Mouse (Mus musculus): ENCODE results near the gene Nkx1-2.

Gene Nkx1-2

DNA sequence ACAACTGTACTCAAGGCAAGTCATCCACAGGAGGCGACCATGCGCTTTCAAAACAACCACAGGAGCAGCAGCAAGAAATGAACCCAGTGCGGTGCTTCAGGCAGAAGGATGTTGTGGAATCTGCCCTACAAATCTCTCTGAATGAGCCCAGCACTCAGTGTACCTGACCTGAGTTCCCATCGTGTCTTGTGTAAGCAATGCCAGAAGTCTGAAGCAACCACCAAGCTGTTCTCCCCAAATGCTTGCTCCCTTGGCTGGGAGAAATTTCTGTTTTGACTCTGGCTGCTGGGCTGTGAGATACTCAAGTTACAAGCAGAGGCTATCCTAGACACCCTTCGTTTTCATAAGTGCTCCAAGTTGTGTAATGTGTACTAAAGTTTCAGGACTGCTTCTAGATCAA, 6.3 kb upstream of the Nkx1-2 start:
- no peak for DNase-seq (ENCODE audit: low spot score in 2 of 2)

DNA sequence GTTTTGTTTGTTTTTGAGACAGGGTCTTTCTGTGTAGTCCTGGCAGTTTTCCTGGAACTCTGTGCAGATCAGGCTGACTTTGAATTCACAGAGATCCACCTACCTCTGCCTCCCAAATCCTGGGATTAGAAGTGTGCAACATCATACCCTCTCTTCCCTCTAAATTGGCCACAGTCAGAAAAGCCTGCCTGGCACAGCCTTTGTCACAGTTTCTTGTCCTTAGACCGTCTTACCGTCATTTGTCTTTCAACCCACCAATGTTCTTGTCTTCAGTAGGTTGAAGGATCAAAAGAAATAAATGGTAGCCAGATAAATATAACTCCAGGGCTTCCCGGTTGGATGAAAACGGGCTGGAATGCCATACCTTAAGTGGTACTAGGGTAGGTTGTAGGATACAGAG, 5.3 kb upstream of the Nkx1-2 start:
- DNase-seq (ENCODE audit: low spot score in 2 of 2): no peak

- DNase-seq (ENCODE audit: low spot score in 2 of 2): no peak
Observed at GRCm38 (mm10) chr7:132600926-132601325, 1.5 kb upstream of the Nkx1-2 start.

DNA sequence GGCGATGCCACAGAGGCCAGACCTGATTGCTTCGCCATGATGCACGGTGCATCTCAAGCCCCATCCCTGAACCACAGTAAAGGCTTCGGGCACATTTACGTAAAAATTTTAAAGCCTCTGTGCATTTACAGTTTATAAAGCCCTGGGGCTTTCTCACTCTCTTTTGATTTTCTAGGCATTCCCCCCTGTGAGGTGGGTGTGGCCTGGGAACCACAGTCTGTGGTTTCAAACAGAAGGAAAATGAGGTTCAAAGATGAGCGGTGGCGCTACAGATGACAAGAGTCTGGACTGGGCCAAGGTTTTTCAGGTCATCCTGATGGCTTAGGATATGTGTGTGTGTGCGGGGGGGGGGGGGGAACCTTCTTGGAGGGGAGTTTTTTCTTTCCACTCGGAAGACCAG, 589 bp upstream of the Nkx1-2 start:
- no peak for DNase-seq (ENCODE audit: low spot score in 2 of 2)

- no peak for DNase-seq (ENCODE audit: low spot score in 2 of 2)
Observed at GRCm38 (mm10) chr7:132597251-132598041, 2.0 kb downstream of the Nkx1-2 start.

DNA sequence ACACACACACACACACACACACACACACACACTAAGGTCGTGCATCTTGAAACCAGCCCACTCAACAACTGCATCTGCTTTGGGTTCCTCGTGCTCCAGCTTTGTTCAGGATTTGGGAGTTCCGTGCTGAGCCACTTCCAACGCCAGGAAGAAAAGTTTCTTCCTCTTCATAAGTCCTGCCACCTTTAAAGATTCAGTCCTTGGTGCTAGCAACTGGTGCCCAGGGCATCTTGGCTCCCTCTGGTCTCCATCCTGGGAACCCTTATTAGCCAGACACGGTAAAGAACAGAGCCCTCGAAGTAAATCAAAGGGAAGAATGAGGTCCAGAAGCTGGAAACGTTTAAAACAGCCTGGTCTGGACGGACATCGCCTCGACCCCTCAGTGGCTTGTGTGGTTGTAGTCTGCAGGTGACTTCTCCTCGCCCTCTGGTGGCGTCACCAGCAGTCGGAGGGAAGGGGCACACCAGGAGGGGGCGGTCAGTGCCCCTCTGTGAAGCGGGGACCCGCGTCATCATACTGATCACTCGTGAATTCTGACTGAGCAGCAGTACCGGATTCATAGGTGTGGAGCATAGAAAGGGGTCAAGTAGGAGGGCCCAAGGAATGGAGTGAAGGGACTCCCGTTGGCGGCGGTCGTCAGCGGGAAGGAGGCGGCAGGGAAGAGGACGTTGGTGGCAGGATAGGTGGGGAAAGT, 2.7 kb downstream of the Nkx1-2 start:
- no peak for DNase-seq (ENCODE audit: low spot score in 2 of 2)

- no peak for DNase-seq (ENCODE audit: low spot score in 2 of 2)
Observed at GRCm38 (mm10) chr7:132595787-132596186, 3.6 kb downstream of the Nkx1-2 start.

DNA sequence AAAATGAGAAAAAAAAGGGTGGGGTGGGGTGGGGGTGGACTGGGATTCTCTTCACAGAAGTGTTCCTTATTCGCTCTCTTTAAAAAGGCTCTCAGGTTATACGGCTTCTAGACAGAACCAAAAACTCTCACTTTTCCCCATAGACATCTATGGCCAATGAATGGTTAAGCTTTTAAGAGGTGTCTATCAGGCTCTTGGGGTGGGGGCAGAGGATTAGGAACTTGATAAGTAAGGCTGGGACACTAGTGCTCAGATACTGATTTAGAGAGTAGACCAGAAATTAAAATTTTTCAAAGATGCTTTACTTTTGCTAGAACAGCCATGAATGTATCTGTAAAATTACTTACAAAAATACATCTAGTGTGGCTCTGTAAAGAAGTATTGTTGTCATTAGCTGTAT, 5.1 kb downstream of the Nkx1-2 start:
- DNase-seq (ENCODE audit: low spot score in 2 of 2): no peak

GRCm38 (mm10) chr7:132593762-132594161, 5.7 kb downstream of the Nkx1-2 start:
- DNase-seq (ENCODE audit: low spot score in 2 of 2): no peak

DNA sequence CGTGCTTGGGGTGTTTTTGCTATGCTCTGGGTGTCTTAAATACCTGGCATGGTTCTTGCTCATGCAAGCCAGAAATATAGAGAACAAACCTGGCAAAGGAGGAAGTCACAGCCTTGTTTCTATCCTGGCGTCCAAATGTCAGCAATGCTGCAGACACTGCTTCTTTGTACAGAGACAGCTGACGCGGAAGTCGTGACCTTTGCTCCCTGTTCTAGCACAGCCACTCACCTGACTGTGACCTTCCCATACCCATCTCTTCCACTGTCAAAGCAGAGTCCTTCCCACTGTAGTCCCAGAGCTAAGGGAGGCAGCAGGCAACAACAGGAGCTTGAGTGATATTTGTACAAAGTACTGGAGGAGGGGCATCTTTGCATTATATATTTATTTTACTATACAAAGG, 9.8 kb downstream of the Nkx1-2 start:
- no peak for DNase-seq (ENCODE audit: low spot score in 2 of 2)

DNA sequence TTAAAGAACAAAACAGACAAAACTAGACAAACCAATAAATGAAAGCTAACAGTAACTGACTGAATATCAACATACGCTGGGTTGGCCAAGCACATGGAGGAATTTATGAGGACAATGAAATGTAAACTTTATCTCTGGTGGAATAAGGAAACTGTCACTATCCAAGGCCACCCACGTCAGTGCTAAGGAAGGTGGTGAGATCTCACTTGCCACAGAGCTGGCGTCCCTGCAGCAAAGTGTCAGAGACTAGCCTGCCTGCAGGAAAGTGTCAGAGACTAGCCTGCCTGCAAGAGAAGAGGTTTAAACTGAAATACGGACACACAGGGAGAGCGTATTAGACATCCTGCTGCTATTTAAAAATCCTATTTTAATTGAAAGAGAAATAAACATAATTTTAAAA, 12.3 kb downstream of the Nkx1-2 start:
- no peak for DNase-seq (ENCODE audit: low spot score in 2 of 2)

DNA sequence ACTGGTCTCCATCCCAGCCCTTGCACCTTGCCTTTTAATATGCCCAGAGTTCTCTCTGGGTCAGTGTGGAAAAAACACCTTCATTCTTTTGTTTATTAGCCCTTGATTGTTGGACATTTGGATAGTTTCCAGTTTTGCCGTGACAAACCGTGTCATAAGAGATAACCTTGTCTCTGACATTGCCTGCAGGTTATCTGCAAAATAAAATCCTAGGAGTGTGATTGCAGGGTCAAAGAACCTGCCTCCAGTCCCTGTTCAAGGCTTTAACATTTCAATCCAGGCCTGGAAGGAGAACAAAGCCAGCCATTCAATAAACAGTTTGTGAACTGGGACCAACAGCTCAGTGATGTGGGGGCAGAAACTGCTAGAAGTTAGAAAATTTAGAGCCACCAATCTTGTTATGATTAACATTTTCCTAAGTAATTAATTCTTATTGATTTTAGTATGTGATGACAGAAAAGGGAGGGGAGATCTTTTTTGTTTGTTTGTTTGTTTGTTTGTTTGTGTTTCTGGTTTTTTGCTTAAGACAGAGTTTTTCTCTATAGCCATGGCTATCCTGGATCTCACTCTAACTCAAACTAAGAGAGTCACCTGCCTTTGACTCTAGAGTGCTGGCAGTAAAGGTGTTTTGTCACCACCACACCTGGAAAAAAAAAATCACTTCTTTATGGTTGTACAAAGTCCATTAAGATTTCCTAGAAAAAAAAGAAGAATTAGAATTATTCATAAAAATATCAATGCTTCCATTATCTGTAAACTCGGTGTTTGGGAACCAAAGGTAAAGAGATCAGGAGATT, 13.5 kb downstream of the Nkx1-2 start:
- no peak for DNase-seq (ENCODE audit: low spot score in 2 of 2)

- DNase-seq (ENCODE audit: low spot score in 2 of 2): no peak
Observed at GRCm38 (mm10) chr7:132581441-132581840, 18.0 kb downstream of the Nkx1-2 start.

GRCm38 (mm10) chr7:132580511-132580910, 18.9 kb downstream of the Nkx1-2 start:
- DNase-seq (ENCODE audit: low spot score in 2 of 2): no peak

DNA sequence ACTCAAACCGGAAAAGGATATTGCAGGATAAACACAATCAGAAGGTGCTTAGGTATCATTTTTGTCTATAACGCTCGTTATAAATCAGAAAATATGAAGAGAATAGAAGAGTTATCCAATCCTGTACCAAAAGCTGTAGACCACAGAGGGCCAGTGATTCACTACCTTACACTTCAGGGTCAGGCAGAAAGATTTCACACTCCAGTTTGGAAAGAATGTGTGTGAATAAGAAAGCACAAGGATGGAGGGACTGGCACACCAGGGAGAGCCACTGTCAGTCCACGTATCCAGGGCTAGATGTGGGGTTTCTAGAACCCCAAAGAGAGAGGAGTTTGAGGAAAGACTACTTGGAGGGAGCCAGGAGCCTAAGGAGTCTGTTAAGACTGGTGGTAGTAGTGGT, 22.5 kb downstream of the Nkx1-2 start:
- no peak for DNase-seq (ENCODE audit: low spot score in 2 of 2)

GRCm38 (mm10) chr7:132576116-132576650, 23.3 kb downstream of the Nkx1-2 start, which contains the start of gene Oat:
TSS of gene Oat (minus strand) at chr7:132576398.
- peak; percentile 92 to 94 for DNase-seq (ENCODE audit: low spot score in 2 of 2)

DNA sequence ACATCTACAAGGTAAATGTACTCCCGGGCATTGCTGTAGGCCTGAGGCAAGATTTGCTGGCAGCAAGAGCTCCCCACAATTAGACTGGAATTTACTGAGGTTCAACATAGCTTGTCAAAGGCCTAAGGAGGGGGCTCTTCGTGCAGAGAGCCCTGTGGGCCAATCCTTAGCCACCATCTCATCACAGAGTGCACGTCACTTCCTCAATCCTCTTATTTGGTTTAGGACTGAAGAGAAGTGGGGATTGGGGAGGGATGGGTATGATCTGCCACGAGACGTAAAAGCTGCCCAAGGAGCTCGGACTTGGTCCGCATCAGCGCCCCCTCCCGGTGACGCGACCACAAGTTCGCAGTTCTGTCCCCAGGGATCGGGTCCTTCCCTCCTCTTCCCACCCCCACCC, 23.8 kb downstream of the Nkx1-2 start:
- peak; percentile 70 to 84 for DNase-seq (ENCODE audit: low spot score in 2 of 2)

GRCm38 (mm10) chr7:132574646-132575045, 24.8 kb downstream of the Nkx1-2 start:
- DNase-seq (ENCODE audit: low spot score in 2 of 2): no peak

- DNase-seq (ENCODE audit: low spot score in 2 of 2): no peak
Observed at GRCm38 (mm10) chr7:132573205-132573604, 26.2 kb downstream of the Nkx1-2 start.

GRCm38 (mm10) chr7:132572738-132573137, 26.7 kb downstream of the Nkx1-2 start:
- DNase-seq (ENCODE audit: low spot score in 2 of 2): no peak

- no peak for DNase-seq (ENCODE audit: low spot score in 2 of 2)
Observed at GRCm38 (mm10) chr7:132571481-132571880, 28.0 kb downstream of the Nkx1-2 start.

- no peak for DNase-seq (ENCODE audit: low spot score in 2 of 2)
Observed at GRCm38 (mm10) chr7:132570071-132570470, 29.4 kb downstream of the Nkx1-2 start.

All from urinary bladder, postnatal 4 days (tissue).